Mouse (Mus musculus) lung, embryonic 16.5 days (tissue): ENCODE measurements around the gene Ptk6. TPM values are rescaled to one million over a fixed set of nuclear protein-coding genes. Genes with fewer than 3 reads are reported as not detected.

ENCODE experiments used
- ATAC-seq: fragments of 200-750 bp; cut with Nextera tagmentation; 2 replicates; pipeline ENCODE4 v1.8.0; 2017; ENCODE audit warnings: low read depth, mild to moderate bottlenecking, moderate library complexity
- H3K27ac ChIP-seq: fragments of 300-500 bp; sonication (generic); 2 replicates; pipeline ENCODE4 v1.5.1; 2014; ENCODE audit warnings: mild to moderate bottlenecking, control low read depth, low read length
- H3K27me3 ChIP-seq: fragments of 300-500 bp; sonication (generic); 2 replicates; pipeline ENCODE4 v1.6.1; 2014; ENCODE audit warnings: low read depth, low read length, mixed read lengths; ENCODE audit not compliant: control insufficient read depth, insufficient read depth
- H3K36me3 ChIP-seq: fragments of 300-500 bp; sonication (generic); 2 replicates; pipeline ENCODE4 v1.6.1; 2014; ENCODE audit warnings: low read length; ENCODE audit not compliant: control insufficient read depth, insufficient read depth
- H3K4me1 ChIP-seq: fragments of 300-500 bp; sonication (generic); replicated peaks from 2 replicates; pipeline ENCODE4 v1.6.1; 2014; ENCODE audit warnings: low read length, mixed read lengths; ENCODE audit not compliant: control insufficient read depth, insufficient read depth
- H3K4me2 ChIP-seq: fragments of 300-500 bp; sonication (generic); 2 replicates; pipeline ENCODE4 v1.6.1; 2014; ENCODE audit warnings: low read depth, low read length, control low read depth
- H3K4me3 ChIP-seq: fragments of 300-500 bp; sonication (generic); 2 replicates; pipeline ENCODE4 v1.5.1; 2014; ENCODE audit warnings: mild to moderate bottlenecking, low read length, control low read depth
- H3K9ac ChIP-seq: fragments of 300-500 bp; sonication (generic); 2 replicates; pipeline ENCODE4 v1.6.1; 2014; ENCODE audit warnings: low read length, control low read depth
- H3K9me3 ChIP-seq: fragments of 300-500 bp; sonication (generic); 2 replicates; pipeline ENCODE4 v1.6.1; 2016; ENCODE audit warnings: low read length; ENCODE audit not compliant: control insufficient read depth
- WGBS: fragments of 180-500 bp; shearing (Covaris S2); extraction: QIAGEN DNeasy Blood & Tissue Kit; methylation state at CpG from one replicate; pipeline ENCODE4 v1.1.7; 2014; 5-methylcytosine and 5-hydroxymethylcytosine counted together
- polyA plus RNA-seq: library from polyadenylated mRNA; unstranded; fragments of >200 nt; fragmentation: Nextera tagmentation; extraction: Ambion mirVana; gene quantifications from 2 replicates; pipeline ENCODE4 v1.2.1, GENCODE M21; 2015

Gene Ptk6
- polyA plus RNA-seq, 1 experiment from 2014 or later, result 0.04 TPM

- no peak for ATAC-seq
- H3K4me3 ChIP-seq, result no peak overlapping the region
- no peak overlapping the region for H3K27ac ChIP-seq
- peaks cover 29% of the 10 kb centered on the region for H3K27me3 ChIP-seq
- no peaks in the 10 kb centered on the region for H3K4me1 ChIP-seq
- H3K9me3 ChIP-seq, result no peaks in the 10 kb centered on the region
- H3K4me2 ChIP-seq, result no peak overlapping the region
- H3K36me3 ChIP-seq, result no peaks in the 10 kb centered on the region
- H3K9ac ChIP-seq, result no peak overlapping the region
- 64% methylated on average over 6 of the region's 6 CpGs for WGBS
Measured at GRCm38 (mm10) chr2:181157716-181158302, 44.8 kb downstream of the Ptk6 start.

- no peak overlapping the region for H3K27ac ChIP-seq
- H3K4me1 ChIP-seq, result no peaks in the 10 kb centered on the region
- 73% methylated on average over 4 of the region's 4 CpGs for WGBS
- no peaks in the 10 kb centered on the region for H3K9me3 ChIP-seq
- no peak overlapping the region for H3K4me2 ChIP-seq
- peaks cover 29% of the 10 kb centered on the region for H3K27me3 ChIP-seq
- no peak for ATAC-seq
- H3K36me3 ChIP-seq, result no peaks in the 10 kb centered on the region
- no peak overlapping the region for H3K4me3 ChIP-seq
- no peak overlapping the region for H3K9ac ChIP-seq
Measured at GRCm38 (mm10) chr2:181157180-181157579, 45.4 kb downstream of the Ptk6 start.

GRCm38 (mm10) chr2:181156248-181157121 is 46.1 kb downstream of the Ptk6 start, which contains the start of gene Eef1a2:
Gene Eef1a2, minus strand, starts transcription at chr2:181157014.
- no peaks in the 10 kb centered on the region for H3K36me3 ChIP-seq
- no peak for ATAC-seq
- no peaks in the 10 kb centered on the region for H3K4me1 ChIP-seq
- 3% methylated on average over 55 of the region's 55 CpGs for WGBS
- H3K4me2 ChIP-seq, result no peak within 1 kb of the TSS
- H3K27ac ChIP-seq, result no peak within 1 kb of the TSS
- H3K9me3 ChIP-seq, result no peaks in the 10 kb centered on the region
- H3K9ac ChIP-seq, result no peak within 1 kb of the TSS
- H3K27me3 ChIP-seq, result peaks cover 29% of the 10 kb centered on the region
- no peak within 1 kb of the TSS for H3K4me3 ChIP-seq

GRCm38 (mm10) chr2:181155801-181156200 is 46.8 kb downstream of the Ptk6 start:
- H3K27ac ChIP-seq, result no peak overlapping the region
- no peak overlapping the region for H3K4me2 ChIP-seq
- peaks cover 29% of the 10 kb centered on the region for H3K27me3 ChIP-seq
- H3K9me3 ChIP-seq, result no peaks in the 10 kb centered on the region
- no peaks in the 10 kb centered on the region for H3K36me3 ChIP-seq
- 0 out of 2 replicates have a peak, but pooled peaks have one; percentile 11 for ATAC-seq
- H3K9ac ChIP-seq, result no peak overlapping the region
- no peaks in the 10 kb centered on the region for H3K4me1 ChIP-seq
- 49% methylated on average over 4 of the region's 4 CpGs for WGBS
- no peak overlapping the region for H3K4me3 ChIP-seq

GRCm38 (mm10) chr2:181154831-181155415 is 47.7 kb downstream of the Ptk6 start:
- WGBS, result 70% methylated on average over 8 of the region's 8 CpGs
- H3K4me2 ChIP-seq, result no peak overlapping the region
- ATAC-seq, result no peak
- no peaks in the 10 kb centered on the region for H3K9me3 ChIP-seq
- no peaks in the 10 kb centered on the region for H3K4me1 ChIP-seq
- peaks cover 32% of the 10 kb centered on the region for H3K27me3 ChIP-seq
- no peak overlapping the region for H3K27ac ChIP-seq
- no peak overlapping the region for H3K4me3 ChIP-seq
- H3K36me3 ChIP-seq, result no peaks in the 10 kb centered on the region
- no peak overlapping the region for H3K9ac ChIP-seq

- H3K27me3 ChIP-seq, result peaks cover 38% of the 10 kb centered on the region
- H3K9me3 ChIP-seq, result no peaks in the 10 kb centered on the region
- no peak overlapping the region for H3K4me3 ChIP-seq
- H3K4me1 ChIP-seq, result no peaks in the 10 kb centered on the region
- no peak overlapping the region for H3K4me2 ChIP-seq
- H3K9ac ChIP-seq, result no peak overlapping the region
- H3K27ac ChIP-seq, result no peak overlapping the region
- no peaks in the 10 kb centered on the region for H3K36me3 ChIP-seq
- WGBS, result 76% methylated on average over 3 of the region's 3 CpGs
- no peak for ATAC-seq
Measured at GRCm38 (mm10) chr2:181154361-181154760, 48.2 kb downstream of the Ptk6 start.

- Histone ChIP-seq H3K9me3 (no peaks in the 10 kb centered on the region), H3K27me3 (peaks cover 43% of the 10 kb centered on the region), H3K4me1 (no peaks in the 10 kb centered on the region), H3K36me3 (no peaks in the 10 kb centered on the region), H3K4me2 (no peak overlapping the region), H3K4me3 (no peak overlapping the region), H3K9ac (no peak overlapping the region), H3K27ac (no peak overlapping the region)
- WGBS, result 0% methylated on average over 1 of the region's 1 CpGs
- no peak for ATAC-seq
Measured at GRCm38 (mm10) chr2:181153837-181154236, 48.8 kb downstream of the Ptk6 start.

GRCm38 (mm10) chr2:181153131-181153530 is 49.5 kb downstream of the Ptk6 start:
- no peak overlapping the region for H3K9ac ChIP-seq
- ATAC-seq, result no peak
- H3K27ac ChIP-seq, result no peak overlapping the region
- H3K4me3 ChIP-seq, result no peak overlapping the region
- H3K4me1 ChIP-seq, result 0 out of 2 replicates have a peak, but pooled peaks cover 3% of the 10 kb centered on the region
- no peaks in the 10 kb centered on the region for H3K9me3 ChIP-seq
- WGBS, result 56% methylated on average over 1 of the region's 1 CpGs
- no peaks in the 10 kb centered on the region for H3K36me3 ChIP-seq
- H3K4me2 ChIP-seq, result no peak overlapping the region
- peaks cover 47% of the 10 kb centered on the region for H3K27me3 ChIP-seq

GRCm38 (mm10) chr2:181152701-181153100 is 49.9 kb downstream of the Ptk6 start:
- H3K27me3 ChIP-seq, result peaks cover 47% of the 10 kb centered on the region
- no peaks in the 10 kb centered on the region for H3K36me3 ChIP-seq
- H3K4me3 ChIP-seq, result no peak overlapping the region
- ATAC-seq, result no peak
- H3K4me2 ChIP-seq, result no peak overlapping the region
- H3K4me1 ChIP-seq, result peaks cover 7% of the 10 kb centered on the region; the same call in 1 of the 2 replicates
- no peak overlapping the region for H3K9ac ChIP-seq
- no peaks in the 10 kb centered on the region for H3K9me3 ChIP-seq
- WGBS, result 90% methylated on average over 17 of the region's 17 CpGs
- no peak overlapping the region for H3K27ac ChIP-seq
